Comparison of ENCODE assay signal across 18 mouse cellular contexts in the genomic region with DNA sequence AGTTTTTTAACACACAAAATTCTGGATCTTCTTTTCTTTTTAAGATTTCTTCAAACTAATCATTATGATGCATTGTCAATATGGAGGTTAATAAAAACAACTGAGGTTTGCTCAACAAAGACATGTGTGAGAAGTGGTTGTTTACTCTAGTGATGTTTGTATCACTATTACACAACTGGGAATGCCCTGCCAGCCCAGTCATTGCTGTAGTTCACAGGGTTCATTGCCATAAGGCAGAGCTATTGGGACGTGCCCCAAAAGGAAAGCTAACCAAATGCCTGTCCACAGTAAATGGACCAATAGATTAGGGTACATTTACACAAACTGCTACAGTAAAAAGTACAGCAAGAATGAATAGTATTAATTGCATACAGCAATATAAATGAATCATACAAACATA.
A peak's percentile ranks its signal among the peaks of the same experiment; 100 is the strongest.
DNase-seq lines count a peak whose midpoint lies in the region; ATAC-seq and TF ChIP-seq lines count a peak whose summit lies in the region.
"Had no signal": no experiment of that assay in that cellular context is flagged by ENCODE, and none has a peak within 500 bp of the region (broad histone marks: within the 10 kb centered on the region; RNA-seq: fewer than 3 reads in every experiment).

No protein-coding gene starts in this region.

- no peak for ATAC-seq in liver, embryonic 11.5 days (replicated peaks; ENCODE audit: low FRiP score)
- ATAC-seq in midbrain, embryonic 11.5 days (ENCODE audit: low FRiP score) = no peak
- ATAC-seq: forebrain, embryonic 13.5 days; forebrain, embryonic 15.5 days; forebrain, postnatal 0 days had no signal

- no peaks in the 10 kb centered on the region for H3K36me3 ChIP-seq in liver, adult 2 months (ENCODE audit: control insufficient read depth, insufficient read depth, low read length)
- H3K36me3 ChIP-seq in liver, embryonic 11.5 days (ENCODE audit: control insufficient read depth, insufficient read depth, low read length) = no peaks in the 10 kb centered on the region
- H3K36me3 ChIP-seq in midbrain, embryonic 11.5 days (ENCODE audit: control insufficient read depth, insufficient read depth, low read length) = no peaks in the 10 kb centered on the region
- H3K36me3 ChIP-seq: embryonic facial prominence, embryonic 10.5 days; embryonic facial prominence, embryonic 12.5 days; forebrain, embryonic 15.5 days; G1E had no signal

- no peaks in the 10 kb centered on the region for H3K27me3 ChIP-seq in liver, adult 2 months (ENCODE audit: control insufficient read depth, insufficient read depth, low read length)
- H3K27me3 ChIP-seq in liver, embryonic 11.5 days (replicated peaks; ENCODE audit: control insufficient read depth, insufficient read depth, low read length) = no peaks in the 10 kb centered on the region
- H3K27me3 ChIP-seq in midbrain, embryonic 11.5 days (ENCODE audit: control insufficient read depth, insufficient read depth, low read length) = no peaks in the 10 kb centered on the region
- H3K27me3 ChIP-seq: embryonic facial prominence, embryonic 12.5 days; forebrain, embryonic 13.5 days; forebrain, embryonic 15.5 days had no signal

- WGBS in liver, adult 2 months = 24% methylated on average over 1 of the region's 1 CpGs
- 54% methylated on average over 1 of the region's 1 CpGs for WGBS in liver, embryonic 11.5 days
- 82% methylated on average over 1 of the region's 1 CpGs for WGBS in midbrain, embryonic 11.5 days

- peak; percentile 77 for DNase-seq in liver, adult 2 months (ENCODE audit: extremely low read depth, low read depth, low spot score)
- no peak for DNase-seq in liver, embryonic 11.5 days (ENCODE audit: low spot score)
- peak; percentile 5 for DNase-seq in NIH3T3 (ENCODE audit: low read depth)
- no peak for DNase-seq in frontal cortex, postnatal 10 days (ENCODE audit: low spot score in 2 of 2)
- no peak for DNase-seq in midbrain, embryonic 11.5 days (ENCODE audit: low spot score, missing footprints)
- DNase-seq: adrenal gland, postnatal 10 days; adrenal gland, postnatal 36 days; cerebellum, adult 11-12 months; cerebellum, adult 2 months; cerebellum, adult 9-10 months; cerebellum, postnatal 10 days; cerebellum, postnatal 25 days; forebrain, postnatal 0 days had no signal

- no peak overlapping the region for H3K27ac ChIP-seq in liver, adult 2 months (replicated peaks; ENCODE audit: insufficient read depth, low read depth, low read length)
- no peak overlapping the region for H3K27ac ChIP-seq in liver, embryonic 11.5 days (ENCODE audit: low read depth, low read length)
- H3K27ac ChIP-seq in midbrain, embryonic 11.5 days (ENCODE audit: low read depth, low read length) = no peak overlapping the region
- H3K27ac ChIP-seq: embryonic facial prominence, embryonic 10.5 days; embryonic facial prominence, embryonic 12.5 days; forebrain, embryonic 13.5 days; forebrain, embryonic 15.5 days had no signal

- H3K9me3 ChIP-seq in liver, embryonic 11.5 days (ENCODE audit: control insufficient read depth, low read length) = no peaks in the 10 kb centered on the region
- H3K9me3 ChIP-seq in midbrain, embryonic 11.5 days (ENCODE audit: control insufficient read depth, low read length) = no peaks in the 10 kb centered on the region
- H3K9me3 ChIP-seq: embryonic facial prominence, embryonic 10.5 days; embryonic facial prominence, embryonic 12.5 days; forebrain, embryonic 13.5 days; forebrain, embryonic 15.5 days; G1E had no signal

- no peak overlapping the region for H3K4me3 ChIP-seq in liver, adult 2 months (ENCODE audit: insufficient read depth, low read depth, low read length)
- no peak overlapping the region for H3K4me3 ChIP-seq in liver, embryonic 11.5 days (ENCODE audit: low read depth, low read length)
- H3K4me3 ChIP-seq in midbrain, embryonic 11.5 days (ENCODE audit: low read depth, low read length) = no peak overlapping the region
- H3K4me3 ChIP-seq: embryonic facial prominence, embryonic 10.5 days; embryonic facial prominence, embryonic 12.5 days; forebrain, embryonic 13.5 days; forebrain, embryonic 15.5 days had no signal

- H3K9ac ChIP-seq in liver, adult 2 months (ENCODE audit: low read depth, low read length) = no peak overlapping the region
- H3K9ac ChIP-seq in liver, embryonic 11.5 days (ENCODE audit: low read depth, low read length) = no peak overlapping the region
- no peak overlapping the region for H3K9ac ChIP-seq in midbrain, embryonic 11.5 days (ENCODE audit: low read length)
- H3K9ac ChIP-seq: embryonic facial prominence, embryonic 12.5 days; forebrain, embryonic 13.5 days; forebrain, embryonic 15.5 days; forebrain, postnatal 0 days had no signal

- no peak overlapping the region for H3K4me2 ChIP-seq in liver, embryonic 11.5 days
- H3K4me2 ChIP-seq in midbrain, embryonic 11.5 days = no peak overlapping the region
- H3K4me2 ChIP-seq: embryonic facial prominence, embryonic 12.5 days; forebrain, embryonic 13.5 days; forebrain, embryonic 15.5 days had no signal

- H3K4me1 ChIP-seq in liver, adult 2 months (ENCODE audit: control insufficient read depth, insufficient read depth, low read length) = no peaks in the 10 kb centered on the region
- no peaks in the 10 kb centered on the region for H3K4me1 ChIP-seq in liver, embryonic 11.5 days (replicated peaks; ENCODE audit: control insufficient read depth, insufficient read depth, low read length)
- H3K4me1 ChIP-seq in midbrain, embryonic 11.5 days (ENCODE audit: control insufficient read depth, insufficient read depth, low read length) = no peaks in the 10 kb centered on the region
- H3K4me1 ChIP-seq: embryonic facial prominence, embryonic 10.5 days; embryonic facial prominence, embryonic 12.5 days; forebrain, embryonic 13.5 days; forebrain, embryonic 15.5 days had no signal

- no peaks in the 10 kb centered on the region for H3K79me2 ChIP-seq in liver, adult 2 months (ENCODE audit: control insufficient read depth, insufficient read depth, low read length)

- no peak for TF ChIP-seq POLR2A in liver, adult 2 months (IDR thresholded peaks at IDR 0.05; ENCODE audit: extremely low read depth, insufficient read depth, low read length)

- no peak for TF ChIP-seq CTCF in liver, adult 2 months (IDR thresholded peaks at IDR 0.05; ENCODE audit: low read depth, low read length)

Comparison
In these comparisons a context has a peak if more than half of its experiments do, and no peak if none do; other contexts are left out.
1. DNase-seq: peak in liver, adult 2 months (single experiment) and NIH3T3 (single experiment); none in liver, embryonic 11.5 days (single experiment), frontal cortex, postnatal 10 days (0 of 2) and midbrain, embryonic 11.5 days (single experiment).